Mouse (Mus musculus) midbrain, embryonic 14.5 days (tissue): ENCODE data around the gene Wdr24. TPM values are rescaled to one million over a fixed set of nuclear protein-coding genes. Genes with fewer than 3 reads are reported as not detected.

Source experiments
- ATAC-seq: fragments of 200-750 bp; cut with Nextera tagmentation; 2 replicates; pipeline ENCODE4 v1.8.0; 2017; ENCODE audit warnings: moderate number of reproducible peaks, moderate library complexity; ENCODE audit not compliant: low FRiP score, low TSS enrichment
- DNase-seq: peaks from one replicate; pipeline ENCODE4 v3.0.0-alpha.2; 2015
- H3K27ac ChIP-seq: fragments of 300-500 bp; sonication (generic); replicated peaks from 2 replicates; pipeline ENCODE4 v1.5.1; 2014; ENCODE audit warnings: mild to moderate bottlenecking, low read depth, low read length, moderate library complexity
- H3K27me3 ChIP-seq: fragments of 300-500 bp; sonication (generic); 2 replicates; pipeline ENCODE4 v1.6.1; 2014; ENCODE audit warnings: low read length, control low read depth, mixed read lengths; ENCODE audit not compliant: control insufficient read depth, insufficient read depth
- H3K36me3 ChIP-seq: fragments of 300-500 bp; sonication (generic); 2 replicates; pipeline ENCODE4 v1.6.1; 2014; ENCODE audit warnings: low read length, control low read depth; ENCODE audit not compliant: control insufficient read depth, insufficient read depth
- H3K4me1 ChIP-seq: fragments of 300-500 bp; sonication (generic); 2 replicates; pipeline ENCODE4 v1.6.1; 2014; ENCODE audit warnings: mild to moderate bottlenecking, antibody characterized with exemption, low read length, control low read depth; ENCODE audit not compliant: control insufficient read depth, insufficient read depth
- H3K4me2 ChIP-seq: fragments of 300-500 bp; sonication (generic); 2 replicates; pipeline ENCODE4 v1.6.1; 2014; ENCODE audit warnings: mild to moderate bottlenecking, low read length, moderate library complexity
- H3K4me3 ChIP-seq: fragments of 300-500 bp; sonication (generic); replicated peaks from 2 replicates; pipeline ENCODE4 v1.5.1; 2014; ENCODE audit warnings: low read depth, low read length
- H3K9ac ChIP-seq: fragments of 300-500 bp; sonication (generic); replicated peaks from 2 replicates; pipeline ENCODE4 v1.6.1; 2014; ENCODE audit warnings: mild to moderate bottlenecking, low read length, moderate library complexity
- H3K9me3 ChIP-seq: fragments of 300-500 bp; sonication (generic); 2 replicates; pipeline ENCODE4 v1.6.1; 2016; ENCODE audit warnings: low read length, control low read depth, mixed read lengths; ENCODE audit not compliant: control insufficient read depth
- WGBS: fragments of 180-500 bp; shearing (Covaris S2); extraction: QIAGEN DNeasy Blood & Tissue Kit; methylation state at CpG from one replicate; pipeline ENCODE4 v1.1.7; 2014; 5-methylcytosine and 5-hydroxymethylcytosine counted together
- polyA plus RNA-seq: library from polyadenylated mRNA; unstranded; fragments of >200 nt; fragmentation: Nextera tagmentation; extraction: Ambion mirVana; gene quantifications from 2 replicates; pipeline ENCODE4 v1.2.1, GENCODE M21; 2014

Gene Wdr24
- polyA plus RNA-seq, 1 experiment from 2014 or later = 31.7 TPM

DNA sequence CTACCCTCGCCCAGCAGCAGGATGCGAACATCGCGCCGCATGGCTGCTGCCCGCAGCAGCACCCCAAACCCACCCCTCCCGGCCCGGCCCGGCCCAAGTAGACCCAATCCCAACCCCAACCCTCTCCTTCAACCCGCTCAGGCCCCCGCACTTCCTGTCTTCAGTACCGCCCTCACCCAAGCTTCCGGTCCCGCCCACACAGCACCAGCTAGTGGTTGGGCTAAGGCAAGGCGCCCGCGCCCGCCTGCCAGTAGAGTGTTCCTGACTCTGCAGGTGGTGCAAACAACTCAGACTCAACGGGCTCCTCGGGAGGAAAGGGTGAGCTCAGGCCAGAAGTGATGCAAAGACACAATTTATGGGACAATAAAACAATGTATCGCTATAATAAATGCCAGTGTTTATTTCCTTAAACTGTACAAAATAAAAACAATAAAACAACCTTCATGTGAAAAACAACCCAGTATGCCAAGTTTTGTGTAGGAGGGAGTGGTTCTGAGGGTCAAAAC is 21.0 kb downstream of the Wdr24 start, which contains the start of gene Rhot2:
Gene Rhot2 (minus strand): TSS at position 456 of the 506 bp plus-strand sequence.
- H3K4me1 ChIP-seq = peaks cover 12% of the 10 kb centered on the region
- peak within 1 kb of the TSS; percentile 62 for H3K27ac ChIP-seq
- peak within 1 kb of the TSS; percentile 70 for H3K4me2 ChIP-seq
- peak within 1 kb of the TSS; percentile 71 for H3K9ac ChIP-seq
- H3K4me3 ChIP-seq = peak within 1 kb of the TSS; percentile 78
- ATAC-seq (peak; percentile 89), DNase-seq (peak; percentile 96)
- no peaks in the 10 kb centered on the region for H3K9me3 ChIP-seq
- H3K27me3 ChIP-seq = no peaks in the 10 kb centered on the region
- H3K36me3 ChIP-seq = peaks cover 53% of the 10 kb centered on the region
- WGBS = 2% methylated on average over 20 of the region's 21 CpGs

DNA sequence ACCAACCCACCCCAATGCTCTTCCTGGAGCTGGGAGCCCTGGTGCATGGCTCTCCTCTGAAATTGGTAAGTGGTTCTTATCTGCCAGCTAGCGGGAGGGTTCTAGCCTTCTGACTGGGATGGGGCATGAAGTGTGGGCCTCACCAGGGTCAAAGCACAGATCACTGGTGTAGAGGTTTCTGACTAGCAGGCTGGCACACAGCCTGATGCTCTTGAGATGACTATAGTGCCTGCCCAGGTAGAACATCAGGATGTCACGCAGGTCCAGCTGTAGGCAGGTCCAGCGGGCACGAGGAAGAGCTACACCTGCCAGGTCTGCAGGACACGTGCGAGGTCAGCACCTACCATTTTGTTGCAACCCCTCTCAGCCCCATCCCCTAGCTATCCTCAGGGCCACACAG is 36.8 kb downstream of the Wdr24 start:
- H3K4me2 ChIP-seq = peak overlapping the region; percentile 86
- ATAC-seq = no peak
- H3K27me3 ChIP-seq = no peaks in the 10 kb centered on the region
- 0 out of 2 replicates have a peak, but pooled peaks cover under 1% of the 10 kb centered on the region for H3K36me3 ChIP-seq
- peak overlapping the region; percentile 63; the same call in 1 of the 2 replicates for H3K4me3 ChIP-seq
- DNase-seq = no peak
- no peak overlapping the region for H3K9ac ChIP-seq
- no peaks in the 10 kb centered on the region for H3K9me3 ChIP-seq
- H3K27ac ChIP-seq = no peak overlapping the region
- peaks cover 13% of the 10 kb centered on the region for H3K4me1 ChIP-seq
- WGBS = 91% methylated on average over 6 of the region's 6 CpGs

DNA sequence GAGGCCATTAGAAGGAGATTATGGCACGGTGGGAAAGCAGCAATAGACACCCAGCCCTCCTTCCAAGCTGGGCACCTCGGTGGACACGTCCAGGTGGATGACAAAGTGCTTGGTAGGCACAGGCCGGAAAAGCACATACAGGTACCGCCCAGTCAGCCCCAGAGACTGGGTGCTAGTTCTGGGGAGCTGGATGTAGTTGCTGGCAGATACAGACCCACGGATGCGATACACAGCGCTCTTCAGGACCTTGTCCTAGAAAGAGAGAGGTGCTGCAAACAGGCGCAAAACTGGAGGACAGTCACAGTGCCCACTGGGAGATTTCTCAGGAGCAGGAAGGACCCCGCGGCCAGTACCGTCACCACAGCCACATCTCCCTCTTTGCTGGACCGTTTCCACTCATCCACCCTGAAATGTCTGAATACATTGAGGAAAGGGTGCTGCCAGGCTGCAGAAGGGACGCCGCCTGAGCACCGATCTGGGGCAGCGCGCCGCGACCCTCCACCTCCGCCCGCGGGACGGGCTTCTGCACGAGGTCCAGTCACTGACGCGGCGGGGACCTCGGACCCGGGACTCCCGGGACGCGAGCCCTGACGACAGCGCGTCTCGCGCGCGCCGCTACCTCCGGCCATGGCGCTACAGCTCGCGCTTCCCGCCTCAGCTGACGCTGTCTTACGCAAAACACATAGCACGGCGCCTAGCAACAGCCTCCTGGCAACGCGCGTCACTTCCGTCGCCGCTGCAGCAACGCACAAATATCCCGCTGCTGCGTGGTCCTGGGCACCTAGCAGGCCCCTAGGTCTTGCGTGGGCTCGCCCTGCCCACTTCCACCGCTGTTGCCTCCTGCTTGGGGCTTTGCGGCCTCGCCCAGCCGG is 37.6 kb downstream of the Wdr24 start, which contains the start of gene Wdr90:
Gene Wdr90 (minus strand): TSS at position 670 of the 872 bp plus-strand sequence.
- H3K27ac ChIP-seq = peak within 1 kb of the TSS; percentile 85
- H3K9ac ChIP-seq = peak within 1 kb of the TSS; percentile 83
- peak within 1 kb of the TSS; percentile 86 for H3K4me2 ChIP-seq
- no peaks in the 10 kb centered on the region for H3K27me3 ChIP-seq
- ATAC-seq (peak; percentile 92), DNase-seq (peak; percentile 97)
- H3K36me3 ChIP-seq = no peaks in the 10 kb centered on the region
- WGBS = 3% methylated on average over 65 of the region's 65 CpGs
- H3K4me3 ChIP-seq = peak within 1 kb of the TSS; percentile 63
- no peaks in the 10 kb centered on the region for H3K9me3 ChIP-seq
- H3K4me1 ChIP-seq = peaks cover 13% of the 10 kb centered on the region

DNA sequence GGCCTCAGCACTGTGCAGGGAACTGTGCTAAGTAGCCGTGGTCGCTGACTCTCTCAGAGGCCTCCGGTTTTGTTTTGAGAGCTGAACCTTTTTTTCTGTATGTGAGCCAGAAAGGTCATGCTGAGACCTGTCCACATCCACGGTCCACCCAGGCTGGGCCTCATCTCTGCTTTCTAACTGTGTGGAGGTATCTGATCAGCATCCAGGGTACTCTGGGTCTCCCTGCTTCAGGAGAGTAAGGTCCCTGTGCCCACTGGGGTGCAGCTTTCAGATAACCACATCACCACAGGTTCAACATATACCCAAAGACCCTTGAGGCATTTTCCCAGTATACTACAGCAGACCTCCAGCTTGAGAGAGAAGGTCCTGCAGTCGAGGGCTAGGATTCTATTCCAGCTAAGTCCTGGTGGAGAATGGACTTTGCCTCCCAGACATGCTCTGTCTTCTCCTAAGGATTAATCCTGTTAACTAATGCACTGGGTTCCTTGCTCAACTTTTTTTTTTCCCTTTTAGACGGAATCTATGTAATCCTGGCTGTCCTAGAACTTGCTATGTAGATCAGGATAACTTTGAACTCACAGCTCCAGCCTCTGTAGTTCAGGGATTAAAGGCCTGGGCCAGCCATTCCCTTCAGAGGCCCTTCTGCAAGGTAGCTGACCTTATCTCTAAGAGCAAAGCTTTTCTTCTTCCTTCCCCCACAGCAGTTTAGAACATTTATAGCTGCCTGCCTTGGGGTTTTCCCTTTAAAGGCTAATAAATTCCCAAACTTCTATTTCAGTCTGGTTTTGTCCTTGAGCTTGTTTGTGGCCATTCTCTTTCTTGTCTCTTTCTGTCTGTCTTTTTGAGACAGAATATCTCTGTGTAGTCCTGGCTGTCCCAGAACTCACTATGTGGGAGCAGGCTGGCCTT is 38.5 kb downstream of the Wdr24 start:
- Histone ChIP-seq H3K4me1 (peaks cover 13% of the 10 kb centered on the region), H3K36me3 (no peaks in the 10 kb centered on the region), H3K27me3 (no peaks in the 10 kb centered on the region), H3K9ac (peak overlapping the region; percentile 83), H3K4me2 (peak overlapping the region; percentile 86), H3K27ac (peak overlapping the region; percentile 85), H3K4me3 (peak overlapping the region; percentile 63), H3K9me3 (no peaks in the 10 kb centered on the region)
- DNase-seq (no peak), ATAC-seq (peak; percentile 28)
- 10% methylated on average over 6 of the region's 6 CpGs for WGBS

DNA sequence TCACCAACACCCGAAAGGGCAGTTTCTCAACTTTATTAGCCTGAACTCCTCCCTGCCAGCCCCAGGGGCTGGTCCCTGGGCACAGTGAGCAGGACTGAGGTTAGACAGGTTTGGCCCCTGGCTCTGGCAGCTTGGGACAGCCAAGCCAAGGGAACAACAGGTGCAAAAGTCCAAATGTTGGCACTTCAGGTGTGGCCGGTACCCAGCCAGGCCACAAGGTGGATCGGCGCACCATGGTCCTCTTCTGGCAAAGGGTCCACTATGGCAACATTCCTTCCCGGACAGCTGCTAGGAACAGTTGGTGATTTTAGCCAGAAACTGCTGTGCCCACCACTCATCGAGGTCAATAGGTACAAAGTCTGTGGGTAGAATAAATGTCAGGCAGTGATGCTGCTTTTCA is 40.3 kb downstream of the Wdr24 start:
- DNase-seq (no peak), ATAC-seq (no peak)
- 94% methylated on average over 6 of the region's 6 CpGs for WGBS
- H3K27me3 ChIP-seq = no peaks in the 10 kb centered on the region
- H3K9ac ChIP-seq = no peak overlapping the region
- H3K4me3 ChIP-seq = no peak overlapping the region
- H3K27ac ChIP-seq = no peak overlapping the region
- H3K9me3 ChIP-seq = no peaks in the 10 kb centered on the region
- H3K36me3 ChIP-seq = no peaks in the 10 kb centered on the region
- peaks cover 18% of the 10 kb centered on the region for H3K4me1 ChIP-seq
- no peak overlapping the region for H3K4me2 ChIP-seq

DNA sequence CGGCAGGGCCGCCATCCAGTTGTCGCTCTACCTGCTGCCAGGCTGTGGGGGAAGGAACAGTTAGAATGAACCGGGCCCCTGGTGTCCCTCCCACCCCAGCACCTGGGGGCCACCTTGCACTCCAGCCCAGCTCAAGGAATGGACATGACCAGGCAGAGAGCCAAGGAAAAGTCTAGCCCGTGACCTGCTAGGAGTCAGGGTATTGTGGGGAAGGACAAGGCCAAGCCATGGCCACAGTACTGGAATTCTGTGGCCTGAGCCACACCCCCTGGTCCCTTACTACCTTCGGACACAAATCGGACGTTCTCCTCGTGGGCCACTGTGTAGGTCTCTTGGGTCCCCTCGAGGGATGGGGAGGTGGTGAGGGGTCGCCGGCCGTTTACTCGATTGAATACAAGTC is 40.9 kb downstream of the Wdr24 start:
- Histone ChIP-seq H3K27ac (no peak overlapping the region), H3K27me3 (no peaks in the 10 kb centered on the region), H3K4me1 (peaks cover 18% of the 10 kb centered on the region), H3K9ac (no peak overlapping the region), H3K9me3 (no peaks in the 10 kb centered on the region), H3K4me2 (no peak overlapping the region), H3K36me3 (no peaks in the 10 kb centered on the region), H3K4me3 (no peak overlapping the region)
- 92% methylated on average over 14 of the region's 14 CpGs for WGBS
- DNase-seq (no peak), ATAC-seq (no peak)

DNA sequence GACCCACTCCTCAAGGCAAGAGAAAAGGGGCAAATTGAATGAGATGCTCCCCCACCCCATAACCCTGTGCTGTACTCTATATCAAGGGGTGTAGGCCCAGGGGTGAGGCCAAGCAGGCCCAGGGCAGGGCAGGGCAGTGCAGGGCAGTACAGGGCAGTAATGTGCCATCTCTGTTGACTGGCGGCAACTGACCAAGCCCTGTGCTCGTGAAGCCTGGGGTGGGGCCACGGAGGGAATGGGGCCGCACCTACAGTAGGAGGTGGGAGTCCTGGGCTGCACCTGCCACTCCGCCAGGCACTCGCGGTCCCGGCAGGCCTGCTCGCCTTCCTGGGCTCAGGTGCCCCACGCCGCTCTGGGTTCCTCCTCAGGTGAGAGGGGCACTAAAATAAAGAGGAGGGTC is 41.9 kb downstream of the Wdr24 start:
- ATAC-seq (no peak), DNase-seq (no peak)
- Histone ChIP-seq H3K27ac (no peak overlapping the region), H3K9me3 (no peaks in the 10 kb centered on the region), H3K9ac (no peak overlapping the region), H3K4me2 (no peak overlapping the region), H3K36me3 (no peaks in the 10 kb centered on the region), H3K27me3 (no peaks in the 10 kb centered on the region), H3K4me1 (peaks cover 18% of the 10 kb centered on the region), H3K4me3 (no peak overlapping the region)
- WGBS = 94% methylated on average over 11 of the region's 11 CpGs

DNA sequence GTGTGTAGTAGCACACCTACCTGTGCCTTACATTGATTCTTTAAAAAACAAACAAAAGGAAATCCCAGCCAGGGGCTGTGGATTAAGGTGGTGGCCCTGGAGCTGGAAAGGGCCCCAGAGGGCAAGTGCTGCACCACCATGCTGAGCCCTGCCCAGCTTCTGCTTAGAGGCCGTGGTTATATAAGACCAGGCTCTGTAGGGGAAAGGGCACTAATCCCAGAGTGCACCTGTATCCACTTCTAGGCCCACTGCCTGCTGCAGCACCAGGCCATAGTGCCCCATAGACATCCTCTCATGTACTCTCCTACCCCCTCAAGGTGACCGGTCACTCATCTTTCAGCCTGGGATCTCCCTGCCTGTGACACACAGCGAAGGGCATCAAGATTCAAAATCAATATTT is 42.7 kb downstream of the Wdr24 start:
- no peak overlapping the region for H3K9ac ChIP-seq
- DNase-seq (no peak), ATAC-seq (no peak)
- no peak overlapping the region for H3K4me2 ChIP-seq
- 92% methylated on average over 3 of the region's 3 CpGs for WGBS
- H3K27ac ChIP-seq = no peak overlapping the region
- H3K4me3 ChIP-seq = no peak overlapping the region
- no peaks in the 10 kb centered on the region for H3K27me3 ChIP-seq
- H3K36me3 ChIP-seq = no peaks in the 10 kb centered on the region
- peaks cover 10% of the 10 kb centered on the region for H3K4me1 ChIP-seq
- no peaks in the 10 kb centered on the region for H3K9me3 ChIP-seq
